Mouse (Mus musculus) heart, postnatal 25 days (tissue): Measurements from ENCODE around the gene Acot1. TPM values are rescaled to one million over a fixed set of nuclear protein-coding genes. Genes with fewer than 3 reads are reported as not detected.
"Not testable (repeated sequence)": the region's sequence is repeated elsewhere in the genome, so short reads cannot be mapped to it uniquely, and the experiment has no call there.

ENCODE experiments used
- DNase-seq: peaks from one replicate; pipeline ENCODE4 v3.0.0; 2022; ENCODE audit warnings: low spot score
- intact Hi-C: fragments of 180-260 bp; cut with DNase I; formaldehyde crosslinking; loops from one replicate; pipeline ENCODE4 v1.15.1; 2025
- total RNA-seq, 2 experiments: library from RNA; stranded (reverse); gene quantifications; 2 replicates each; pipeline ENCODE4 v1.2.3; 2021

Gene Acot1
- total RNA-seq, 2 experiments from 2014 or later = 35.8 to 47.2 TPM

- intact Hi-C loops = no loop called here
- DNase-seq = no peak
Observed at GRCm38 (mm10) chr12:84013130-84013529, 3.8 kb downstream of the Acot1 start.

DNA sequence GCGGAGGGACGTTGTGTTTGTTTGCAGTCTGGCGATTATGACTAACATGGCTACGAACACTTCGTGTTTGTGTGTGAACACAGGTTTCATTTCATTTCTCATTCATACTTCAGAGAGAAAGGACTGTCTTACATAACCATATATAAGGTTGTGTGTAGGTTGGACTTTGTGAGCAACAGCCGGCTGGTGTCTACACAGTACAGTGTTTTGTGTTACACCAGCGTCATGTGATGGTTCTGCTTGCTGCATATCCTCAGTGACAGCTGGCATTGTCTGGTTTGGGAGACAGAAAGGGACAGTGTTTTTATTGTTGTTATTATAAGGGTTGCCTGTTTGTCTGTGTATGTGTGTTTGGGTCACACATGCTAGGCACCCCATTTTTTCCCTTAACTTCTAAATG is 4.4 kb downstream of the Acot1 start:
- intact Hi-C loops = no loop called here
- no peak for DNase-seq

DNA sequence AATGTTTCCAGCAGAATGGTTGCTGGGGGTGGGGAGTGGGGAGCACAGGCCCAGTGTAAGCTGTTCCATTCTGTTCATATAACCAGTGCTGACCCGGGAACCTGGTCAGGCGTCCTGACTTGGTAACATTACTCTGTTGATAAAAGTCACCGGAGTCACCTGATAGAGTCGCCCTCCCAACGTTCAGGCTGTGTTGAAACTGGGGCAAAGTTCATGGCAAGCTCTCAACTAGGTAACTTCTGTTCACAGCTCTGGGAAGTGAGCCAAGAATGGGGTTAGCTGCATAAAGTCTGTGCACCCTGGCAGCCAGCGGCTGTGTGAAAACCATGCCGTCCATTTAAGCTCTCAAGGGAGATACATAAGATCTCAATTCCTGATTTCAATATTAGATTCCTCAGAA is 11.2 kb downstream of the Acot1 start:
- intact Hi-C loops = not testable (repeated sequence)
- DNase-seq = peak; percentile 19

- DNase-seq, intact Hi-C loops: not testable (repeated sequence)
Observed at GRCm38 (mm10) chr12:84022266-84022665, 13.0 kb downstream of the Acot1 start.

- no peak for DNase-seq
- intact Hi-C loops = no loop called here
Observed at GRCm38 (mm10) chr12:84023052-84023745, 13.9 kb downstream of the Acot1 start.

- intact Hi-C loops = no loop called here
- no peak for DNase-seq
Observed at GRCm38 (mm10) chr12:84025888-84026287, 16.6 kb downstream of the Acot1 start.

DNA sequence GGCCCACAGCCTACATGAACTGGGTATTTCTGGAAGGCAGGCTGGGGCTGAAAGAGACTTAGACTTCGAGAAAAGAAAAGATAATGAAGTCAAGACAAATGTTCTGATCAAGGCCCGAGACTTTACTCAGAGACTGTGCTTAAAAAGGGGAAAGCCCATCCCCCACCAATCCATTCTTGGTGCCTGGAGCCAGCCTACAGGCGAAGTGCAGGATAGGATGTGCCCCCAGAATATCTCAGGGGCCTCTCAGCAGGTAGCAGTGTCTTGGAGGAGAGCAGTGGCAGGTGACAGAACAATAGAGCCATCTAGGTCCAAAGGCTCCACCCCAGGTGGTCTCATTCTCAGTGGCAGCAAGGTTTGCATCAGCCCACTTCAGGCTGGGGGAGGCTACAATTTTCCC is 19.0 kb downstream of the Acot1 start:
- DNase-seq, intact Hi-C loops: not testable (repeated sequence)

- intact Hi-C loops, DNase-seq: not testable (repeated sequence)
Observed at GRCm38 (mm10) chr12:84029043-84029442, 19.8 kb downstream of the Acot1 start.

DNA sequence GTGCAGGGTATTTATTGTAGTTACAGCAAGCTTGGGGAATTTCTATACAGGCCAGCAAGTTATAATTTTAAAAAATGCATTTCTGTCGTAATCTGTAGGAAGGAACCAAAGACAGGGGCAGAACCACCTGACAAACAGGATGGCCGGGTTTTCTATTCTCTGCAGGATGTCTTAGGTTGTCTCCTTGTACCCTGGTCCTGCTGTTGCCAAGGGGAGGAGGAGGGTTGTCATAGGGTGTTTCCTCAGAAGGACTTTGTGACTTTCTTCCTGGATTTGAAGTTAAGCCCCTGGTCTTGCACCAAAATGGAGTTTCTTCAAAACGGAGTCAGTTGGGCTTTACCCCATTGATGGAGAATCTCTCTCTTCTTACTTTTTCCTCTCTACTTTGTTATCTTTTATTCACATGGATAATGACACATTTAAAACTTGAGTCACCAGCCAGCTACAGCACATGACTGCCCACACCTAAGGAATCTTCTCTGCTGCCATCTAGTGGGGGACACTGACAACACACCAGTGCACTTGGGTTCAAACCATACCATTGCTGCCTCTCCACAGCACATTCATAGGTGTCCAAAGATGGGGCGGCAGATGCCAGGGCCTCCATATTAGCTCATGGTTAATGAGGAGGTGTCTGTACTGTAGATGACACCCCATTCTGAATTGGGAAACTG is 21.5 kb downstream of the Acot1 start:
- intact Hi-C loops = loop anchor here (5.0 to 10.0 kb wide), 2 partner anchors 43 to 316 kb away; partner anchors contain the start of gene Acot2
- peak; percentile 44 for DNase-seq

- intact Hi-C loops = loop anchor here (1.0 to 10.0 kb wide), 3 partner anchors 46 to 318 kb away; partner anchors contain the start of gene Acot2
- DNase-seq = no peak
Observed at GRCm38 (mm10) chr12:84032854-84033253, 23.6 kb downstream of the Acot1 start.

GRCm38 (mm10) chr12:84033302-84033701 is 24.0 kb downstream of the Acot1 start:
- intact Hi-C loops = loop anchor here (5.0 to 10.0 kb wide), 2 partner anchors 46 to 319 kb away; partner anchors contain the start of gene Acot2

GRCm38 (mm10) chr12:84034108-84034507 is 24.8 kb downstream of the Acot1 start:
- DNase-seq = no peak
- intact Hi-C loops = loop anchor here (5.0 to 10.0 kb wide), 2 partner anchors 47 to 319 kb away; partner anchors contain the start of gene Acot2

More at GRCm38 (mm10) chr12:84033302-84033701, 24.0 kb downstream of the Acot1 start:
- not testable (repeated sequence) for DNase-seq

DNA sequence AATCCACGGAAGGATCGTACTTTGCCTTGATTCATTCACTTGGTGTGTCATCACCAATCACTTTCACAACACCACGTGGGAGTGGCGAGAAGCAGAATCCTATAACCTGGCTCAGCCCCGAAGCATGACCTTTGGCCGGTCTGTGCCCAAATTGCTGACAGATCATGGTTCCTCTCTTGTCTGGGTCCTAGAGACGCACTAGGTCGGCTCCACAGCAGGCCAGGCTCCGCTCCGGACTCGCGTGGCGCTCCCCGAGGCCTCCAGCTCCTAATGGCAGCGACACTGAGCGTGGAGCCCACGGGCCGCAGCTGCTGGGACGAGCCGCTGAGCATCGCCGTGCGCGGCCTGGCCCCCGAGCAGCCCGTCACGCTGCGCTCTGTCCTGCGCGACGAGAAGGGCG is 29.0 kb downstream of the Acot1 start, which contains the start of gene Acot4:
TSS of gene Acot4 (plus strand) at position 139 of the 400 bp plus-strand sequence.
- intact Hi-C loops = loop anchor here (10.0 kb wide), 1 partner anchor 323 kb away; no protein-coding TSS in a partner anchor
- not testable (repeated sequence) for DNase-seq

DNA sequence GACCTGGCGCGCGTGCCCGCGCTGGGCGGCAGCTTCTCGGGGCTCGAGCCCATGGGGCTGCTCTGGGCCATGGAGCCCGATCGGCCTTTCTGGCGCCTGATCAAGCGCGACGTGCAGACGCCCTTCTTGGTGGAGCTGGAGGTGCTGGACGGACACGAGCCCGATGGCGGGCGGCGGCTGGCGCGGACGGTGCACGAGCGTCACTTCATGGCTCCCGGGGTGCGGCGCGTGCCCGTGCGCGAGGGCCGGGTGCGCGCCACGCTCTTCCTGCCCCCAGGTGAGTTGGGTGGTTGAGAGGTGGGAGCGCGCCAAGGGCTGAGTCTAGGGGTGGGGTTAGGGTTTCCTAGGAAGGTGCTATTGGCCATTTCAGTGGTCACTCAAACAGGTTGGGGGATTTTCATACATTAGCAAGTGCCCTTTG is 29.4 kb downstream of the Acot1 start, which contains the start of gene Gm49366:
TSS of gene Gm49366 (plus strand) at position 245 of the 421 bp plus-strand sequence.
- peak; percentile 5 for DNase-seq
- intact Hi-C loops = loop anchor here (10.0 kb wide), 1 partner anchor 324 kb away; no protein-coding TSS in a partner anchor

DNA sequence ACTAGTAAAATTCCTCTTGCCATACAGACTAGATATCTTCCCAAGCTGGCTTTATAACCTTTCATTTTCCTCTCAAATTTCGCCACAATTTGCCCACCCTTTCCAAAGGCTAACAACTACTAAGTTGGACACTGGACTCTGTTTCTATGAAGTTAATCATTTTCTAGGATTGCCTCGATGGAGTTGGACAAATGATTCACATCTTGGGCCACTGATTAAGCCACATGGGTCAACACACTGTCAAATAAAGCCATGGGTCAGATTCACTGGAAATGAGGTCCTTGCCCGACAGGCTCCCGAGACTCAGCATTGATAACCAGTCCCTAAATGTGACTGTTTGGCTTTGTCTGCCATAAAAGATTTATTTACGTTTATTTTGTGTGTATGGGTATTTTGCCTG is 33.0 kb downstream of the Acot1 start:
- no peak for DNase-seq
- intact Hi-C loops = no loop called here

DNA sequence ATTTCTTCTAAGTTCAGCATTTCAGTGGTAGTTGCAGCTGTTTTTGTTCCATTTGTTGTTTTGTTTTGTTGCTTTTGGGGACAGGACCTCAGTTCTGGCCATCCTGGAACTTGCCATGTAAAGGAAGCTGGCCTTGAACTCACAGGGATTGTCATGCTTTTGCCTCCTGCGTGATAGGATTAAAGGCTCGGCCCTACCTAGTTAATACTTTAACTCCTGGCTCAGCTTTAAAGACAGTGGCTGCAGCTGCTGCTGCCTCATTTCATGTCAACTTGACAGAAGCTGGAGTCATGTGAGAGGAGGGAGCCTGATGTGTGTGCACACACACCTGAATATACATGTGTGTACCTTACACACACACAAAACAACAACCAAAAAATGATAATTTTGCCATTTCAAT is 34.8 kb downstream of the Acot1 start:
- intact Hi-C loops = no loop called here
- DNase-seq = no peak

- DNase-seq = no peak
- intact Hi-C loops = no loop called here
Observed at GRCm38 (mm10) chr12:84046906-84047305, 37.6 kb downstream of the Acot1 start.

DNA sequence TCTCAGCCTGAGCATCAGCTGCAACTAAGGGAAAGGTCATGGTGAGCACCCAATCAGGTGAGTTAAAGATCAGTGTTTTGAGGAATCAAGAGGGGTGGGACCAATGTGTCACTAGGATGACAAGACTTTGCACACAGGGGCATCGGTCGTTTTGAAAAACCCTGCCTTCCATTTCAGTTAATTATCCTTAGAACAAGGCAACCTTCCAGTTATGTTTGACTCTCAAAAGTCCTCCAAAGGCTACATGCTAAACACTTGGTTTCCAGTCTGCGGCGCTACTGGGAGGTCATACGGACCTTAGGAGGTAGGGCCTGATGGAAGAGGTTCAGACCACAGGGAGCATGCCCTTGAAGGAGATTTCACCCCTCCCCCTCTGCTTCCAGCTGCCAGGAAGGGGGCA is 41.5 kb downstream of the Acot1 start:
- intact Hi-C loops, DNase-seq: not testable (repeated sequence)

- no peak for DNase-seq
- intact Hi-C loops = no loop called here
Observed at GRCm38 (mm10) chr12:84051937-84052474, 42.7 kb downstream of the Acot1 start, which contains the start of gene Acot3. Gene Acot3 (plus strand): TSS chr12:84052144.

- DNase-seq = no peak
- intact Hi-C loops = no loop called here
Observed at GRCm38 (mm10) chr12:84052609-84053008, 43.3 kb downstream of the Acot1 start.
